Mouse (Mus musculus) CH12.LX (cell line): ENCODE data around the gene Prelid1.

Experiments used
- CTCF ChIP-seq, 2 experiments: IDR thresholded peaks in 1 of 2; conservative IDR thresholded peaks in 1 of 2; 2 replicates each; pipeline ENCODE4 v1.5.1; 2011 to 2012; ENCODE audit warnings: low read depth in 2 of 2, low read length in 2 of 2, improper control_type of control experiment in 1 of 2, inconsistent platforms in 1 of 2, mild to moderate bottlenecking in 1 of 2, moderate library complexity in 1 of 2
- ETS1 ChIP-seq: conservative IDR thresholded peaks from 2 replicates; pipeline ENCODE4 v1.6.1; 2012; ENCODE audit warnings: low read depth, mild to moderate bottlenecking, inconsistent platforms, low read length, improper control_type of control experiment, moderate library complexity
- TBP ChIP-seq: conservative IDR thresholded peaks from 2 replicates; pipeline ENCODE4 v1.6.1; 2011; ENCODE audit warnings: low read depth, low read length, improper control_type of control experiment
- USF1 ChIP-seq: IDR thresholded peaks from 2 replicates; pipeline ENCODE4 v1.6.1; 2014; ENCODE audit warnings: low read depth, mild to moderate bottlenecking, inconsistent platforms, low read length, improper control_type of control experiment

DNA sequence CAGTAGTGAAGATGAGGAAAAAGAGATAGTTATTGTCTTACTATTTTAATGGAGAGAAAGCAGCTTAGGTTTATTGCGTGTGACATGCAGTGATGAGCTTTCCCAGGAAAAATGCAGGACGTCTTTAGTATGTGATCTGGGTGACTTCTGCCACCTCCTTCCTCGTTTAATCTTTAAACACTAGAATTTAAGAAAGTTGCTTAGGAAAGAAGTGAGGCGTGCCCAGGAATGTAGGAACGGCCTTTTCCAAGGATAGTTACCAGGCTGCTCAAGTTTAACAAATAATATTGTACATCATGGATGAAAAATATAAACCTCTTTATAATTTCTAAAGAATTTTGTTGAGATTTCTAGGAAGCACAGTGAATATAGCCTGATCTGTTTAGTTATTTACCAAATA is 19.4 kb upstream of the Prelid1 start:
- TF ChIP-seq CTCF (conservative IDR thresholded peaks at IDR 0.05 in 1 of 2, IDR thresholded peaks at IDR 0.05 in 1 of 2; ENCODE audit: low read depth in 2 of 2, low read length in 2 of 2) (no peak), TBP (no peak), ETS1 (no peak), USF1 (no peak)
